In genomic region chr17:10359466-10359865, GRCm38 (mm10) we compare ENCODE assay signal across 12 mouse cellular contexts. TPM values are rescaled to one million over a fixed set of nuclear protein-coding genes. Genes with fewer than 3 reads are reported as not detected.
DNase-seq lines count a peak whose midpoint lies in the region; ATAC-seq and TF ChIP-seq lines count a peak whose summit lies in the region.
"Had no signal": no experiment of that assay in that cellular context is flagged by ENCODE, and none has a peak within 500 bp of the region (broad histone marks: within the 10 kb centered on the region; RNA-seq: fewer than 3 reads in every experiment).

No protein-coding gene starts in this region.

- H3K27ac ChIP-seq in hindbrain, embryonic 10.5 days = peak overlapping the region; percentile 45; the same call in 1 of the 2 replicates
- no peak overlapping the region for H3K27ac ChIP-seq in hindbrain, embryonic 16.5 days (ENCODE audit: low read depth, low read length)
- peak overlapping the region; percentile 58 for H3K27ac ChIP-seq in brown adipose tissue, adult 24 weeks (replicated peaks; ENCODE audit: low read depth, low read length)
- H3K27ac ChIP-seq in liver, embryonic 11.5 days (ENCODE audit: low read depth, low read length) = no peak overlapping the region
- H3K27ac ChIP-seq: embryonic facial prominence, embryonic 15.5 days had no signal

- WGBS in hindbrain, embryonic 10.5 days = 73% methylated on average over 14 of the region's 14 CpGs
- WGBS in hindbrain, embryonic 16.5 days = 82% methylated on average over 14 of the region's 14 CpGs
- WGBS in liver, embryonic 11.5 days = 18% methylated on average over 14 of the region's 14 CpGs
- 45% methylated on average over 14 of the region's 14 CpGs for WGBS in lung, adult 2 months

- H3K4me2 ChIP-seq in hindbrain, embryonic 16.5 days (ENCODE audit: low read length) = no peak overlapping the region
- peak overlapping the region; percentile 16; the same call in 1 of the 2 replicates for H3K4me2 ChIP-seq in liver, embryonic 11.5 days
- H3K4me2 ChIP-seq: embryonic facial prominence, embryonic 15.5 days had no signal

- H3K36me3 ChIP-seq in hindbrain, embryonic 10.5 days = no peaks in the 10 kb centered on the region
- no peaks in the 10 kb centered on the region for H3K36me3 ChIP-seq in hindbrain, embryonic 16.5 days (ENCODE audit: control insufficient read depth, insufficient read depth, low read length)
- no peaks in the 10 kb centered on the region for H3K36me3 ChIP-seq in liver, embryonic 11.5 days (ENCODE audit: control insufficient read depth, insufficient read depth, low read length)
- H3K36me3 ChIP-seq: embryonic facial prominence, embryonic 15.5 days had no signal

- TF ChIP-seq POLR2A in lung, adult 2 months (IDR thresholded peaks at IDR 0.05; ENCODE audit: borderline replicate concordance, extremely low read depth, low read depth, low read length) = no peak

- peaks cover 33% of the 10 kb centered on the region for H3K4me1 ChIP-seq in hindbrain, embryonic 10.5 days (replicated peaks)
- no peaks in the 10 kb centered on the region for H3K4me1 ChIP-seq in hindbrain, embryonic 16.5 days (ENCODE audit: control insufficient read depth, insufficient read depth, low read depth, low read length)
- H3K4me1 ChIP-seq in brown adipose tissue, adult 24 weeks (ENCODE audit: control insufficient read depth, insufficient read depth, insufficient read length, low read length) = peaks cover 19% of the 10 kb centered on the region
- H3K4me1 ChIP-seq in liver, embryonic 11.5 days (replicated peaks; ENCODE audit: control insufficient read depth, insufficient read depth, low read length) = peaks cover 5% of the 10 kb centered on the region
- peaks cover 9% of the 10 kb centered on the region for H3K4me1 ChIP-seq in lung, adult 2 months (ENCODE audit: control insufficient read depth, insufficient read depth, low read length)
- H3K4me1 ChIP-seq: embryonic facial prominence, embryonic 15.5 days had no signal

- no peaks in the 10 kb centered on the region for H3K9me3 ChIP-seq in hindbrain, embryonic 10.5 days
- no peaks in the 10 kb centered on the region for H3K9me3 ChIP-seq in hindbrain, embryonic 16.5 days (ENCODE audit: control insufficient read depth, low read length)
- no peaks in the 10 kb centered on the region for H3K9me3 ChIP-seq in liver, embryonic 11.5 days (ENCODE audit: control insufficient read depth, low read length)
- H3K9me3 ChIP-seq: embryonic facial prominence, embryonic 15.5 days had no signal

- no peak for DNase-seq in hindbrain, embryonic 10.5 days (ENCODE audit: low spot score)
- peak; percentile 65 for DNase-seq in adrenal gland, adult 8-10 months
- no peak for DNase-seq in liver, embryonic 11.5 days (ENCODE audit: low spot score)
- no peak for DNase-seq in cerebellum, adult 11 months
- no peak for DNase-seq in lung, adult 2 months
- DNase-seq in urinary bladder, postnatal 36 days (ENCODE audit: low spot score in 2 of 2) = no peak
- DNase-seq: lung, adult 18-20 months had no signal

- no peak for ATAC-seq in hindbrain, embryonic 16.5 days
- peak; percentile 58; the same call in 1 of the 2 replicates for ATAC-seq in liver, embryonic 11.5 days (replicated peaks; ENCODE audit: low FRiP score)
- ATAC-seq: CD4-positive, CD25-positive, alpha-beta regulatory T cell, adult 4 months; midbrain, embryonic 16.5 days had no signal

- no peak for TF ChIP-seq CTCF in lung, adult 2 months (IDR thresholded peaks at IDR 0.05; ENCODE audit: insufficient read depth, low read length)

- no peak overlapping the region for H3K9ac ChIP-seq in hindbrain, embryonic 16.5 days (ENCODE audit: low read depth, low read length)
- no peak overlapping the region for H3K9ac ChIP-seq in liver, embryonic 11.5 days (ENCODE audit: low read depth, low read length)
- H3K9ac ChIP-seq: embryonic facial prominence, embryonic 15.5 days had no signal

- H3K4me3 ChIP-seq in hindbrain, embryonic 10.5 days = no peak overlapping the region
- H3K4me3 ChIP-seq in hindbrain, embryonic 16.5 days (ENCODE audit: low read length) = no peak overlapping the region
- no peak overlapping the region for H3K4me3 ChIP-seq in brown adipose tissue, adult 24 weeks (ENCODE audit: insufficient read depth, low read depth, low read length)
- no peak overlapping the region for H3K4me3 ChIP-seq in liver, embryonic 11.5 days (ENCODE audit: low read depth, low read length)
- no peak overlapping the region for H3K4me3 ChIP-seq in lung, adult 2 months (replicated peaks; ENCODE audit: extremely low read depth, low read depth, low read length)
- H3K4me3 ChIP-seq: embryonic facial prominence, embryonic 15.5 days had no signal

- no peaks in the 10 kb centered on the region for H3K27me3 ChIP-seq in hindbrain, embryonic 10.5 days (ENCODE audit: insufficient read depth, poor library complexity, severe bottlenecking)
- no peaks in the 10 kb centered on the region for H3K27me3 ChIP-seq in hindbrain, embryonic 16.5 days (replicated peaks; ENCODE audit: control insufficient read depth, insufficient read depth, low read length)
- H3K27me3 ChIP-seq in liver, embryonic 11.5 days (replicated peaks; ENCODE audit: control insufficient read depth, insufficient read depth, low read length) = no peaks in the 10 kb centered on the region
- H3K27me3 ChIP-seq: embryonic facial prominence, embryonic 15.5 days had no signal

RNA-seq across cellular contexts. Expression of gene Qk, which starts 39.8 kb away (rescaled TPM):
- 34.6 and 41.4 TPM in 2 replicates for polyA plus RNA-seq in hindbrain, embryonic 10.5 days (2016; fragmentation: Nextera tagmentation; extraction: Ambion mirVana)
- polyA plus RNA-seq in hindbrain, embryonic 16.5 days (2015; fragmentation: Nextera tagmentation; extraction: Ambion mirVana) = 46.3 and 47.5 TPM in 2 replicates
- total RNA-seq in adrenal gland, adult 8-10 months (2022) = 100 to 1,000 TPM; 121 to 231 (median 200) TPM
- 165 and 326 TPM in 2 replicates for polyA plus RNA-seq in brown adipose tissue, adult 24 weeks (2012; ENCODE audit: insufficient read depth, insufficient read length, missing spikeins)
- 18.2 and 20.3 TPM in 2 replicates for polyA plus RNA-seq in liver, embryonic 11.5 days (2014; fragmentation: Nextera tagmentation; extraction: Ambion mirVana)
- polyA plus RNA-seq in lung, adult 2 months (2012; rRNA removed) = 381 and 394 TPM in 2 replicates

Comparison
In these comparisons a context has a peak if more than half of its experiments do, and no peak if none do; other contexts are left out.
1. H3K27ac ChIP-seq: peak in hindbrain, embryonic 10.5 days (single experiment) and brown adipose tissue, adult 24 weeks (single experiment); none in hindbrain, embryonic 16.5 days (single experiment) and liver, embryonic 11.5 days (single experiment).